Mouse (Mus musculus): ENCODE measurements at regions not wholly inside any gene's neighbourhood (a gene's known extent, or its start where the extent isn't known, plus 50 kb on each side); places are given as distances from the start of the nearest gene placed in this dataset.
A peak's percentile ranks its signal among the peaks of the same experiment; 100 is the strongest.

DNA sequence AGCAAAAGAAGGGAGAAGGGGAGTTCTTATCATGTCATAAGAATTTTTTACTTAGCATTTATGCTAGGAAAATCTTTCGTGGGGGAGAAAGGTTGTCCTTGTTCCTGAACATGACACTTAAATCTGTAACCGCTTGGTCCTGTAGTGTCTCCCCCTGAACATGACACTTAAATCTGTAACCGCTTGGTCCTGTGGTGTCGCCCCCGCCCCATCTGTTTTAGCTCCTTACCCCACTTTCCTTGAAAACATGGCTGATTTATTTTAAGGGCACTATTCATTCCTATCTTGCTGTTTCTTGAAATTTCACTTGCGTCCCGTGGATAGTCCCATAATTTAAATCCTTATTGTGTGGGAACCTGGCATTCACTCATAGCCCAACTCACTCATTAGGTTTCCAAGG lies 82.2 kb downstream of the Rap2a start:
- DNase-seq (ENCODE audit: low spot score) = no peak

DNA sequence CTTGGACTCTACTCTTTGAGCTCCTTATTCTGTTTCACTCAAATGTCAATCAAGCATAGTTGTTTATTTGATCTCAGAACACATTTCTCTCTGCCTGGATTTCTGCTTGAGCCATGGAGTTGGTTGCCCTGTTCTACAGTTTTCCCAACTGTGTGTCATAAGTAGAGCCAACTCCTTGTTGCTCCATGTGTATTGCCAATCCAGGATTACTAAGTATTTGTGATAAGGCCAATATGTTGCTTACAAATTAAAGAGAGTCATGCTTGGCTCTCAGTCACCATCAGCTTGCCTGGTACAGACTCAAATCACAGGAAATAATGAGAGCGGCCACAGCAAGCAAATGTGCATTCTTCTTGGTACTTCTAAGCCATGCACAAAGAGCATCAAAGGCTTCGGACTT lies 82.7 kb downstream of the Rap2a start:
- no peak for DNase-seq (ENCODE audit: low spot score)

DNA sequence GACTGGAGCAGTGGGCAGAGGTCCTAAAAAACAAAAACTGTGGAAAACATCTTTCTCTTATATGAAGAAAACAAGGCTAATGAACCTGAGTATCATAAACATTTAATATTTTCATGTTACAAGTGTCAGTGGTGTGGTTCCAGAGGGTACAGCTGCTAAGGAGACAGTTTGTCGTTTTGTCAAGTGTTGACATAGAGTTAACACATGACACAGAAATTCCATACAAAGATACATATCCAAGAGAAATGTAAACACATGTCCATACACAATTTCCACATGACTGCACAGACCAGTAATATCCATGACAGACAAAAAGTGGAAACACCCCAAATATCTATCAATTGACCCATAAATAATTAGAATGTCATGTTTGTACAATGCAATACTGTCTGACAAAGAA lies 88.7 kb downstream of the Rap2a start:
- DNase-seq (ENCODE audit: low spot score) = no peak

DNA sequence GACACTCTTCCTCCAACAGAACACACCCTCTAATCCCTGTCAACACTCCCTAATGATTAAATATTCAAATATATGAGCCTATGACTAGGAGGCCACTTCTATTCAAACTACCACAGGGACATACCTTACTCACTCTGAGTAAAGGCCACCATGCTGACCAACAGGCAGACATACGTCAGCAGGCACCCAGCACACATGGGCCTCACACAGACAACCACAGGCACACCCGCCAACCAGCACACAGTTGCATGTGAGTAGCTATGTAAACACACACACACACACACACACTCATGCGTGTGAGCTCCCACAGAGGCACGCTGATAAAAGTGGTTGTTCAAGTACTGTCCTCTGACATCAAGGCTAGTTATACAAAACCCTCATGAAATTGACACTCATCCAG lies 89.8 kb downstream of the Rap2a start:
- DNase-seq (ENCODE audit: low spot score) = no peak

DNA sequence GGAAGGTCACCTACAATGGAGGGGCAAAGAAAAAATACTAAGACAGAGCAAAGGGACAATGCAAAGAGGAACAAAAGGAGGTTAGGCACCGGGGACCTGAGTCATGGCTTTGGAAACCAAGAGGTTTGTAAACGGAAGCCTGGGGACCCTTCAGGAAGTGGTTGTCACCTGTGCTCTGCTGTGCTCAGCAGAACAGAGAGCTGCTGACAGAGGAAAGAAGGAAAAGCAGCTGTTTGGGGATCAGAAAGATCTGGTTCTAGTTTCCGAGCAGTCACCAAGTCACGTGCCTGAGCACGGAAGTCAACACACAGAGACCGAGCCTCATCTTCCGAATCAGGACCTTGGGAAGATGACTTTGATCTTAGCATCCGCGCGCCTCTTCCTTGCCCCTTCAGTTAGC lies 94.0 kb downstream of the Rap2a start:
- no peak for DNase-seq (ENCODE audit: low spot score)

DNA sequence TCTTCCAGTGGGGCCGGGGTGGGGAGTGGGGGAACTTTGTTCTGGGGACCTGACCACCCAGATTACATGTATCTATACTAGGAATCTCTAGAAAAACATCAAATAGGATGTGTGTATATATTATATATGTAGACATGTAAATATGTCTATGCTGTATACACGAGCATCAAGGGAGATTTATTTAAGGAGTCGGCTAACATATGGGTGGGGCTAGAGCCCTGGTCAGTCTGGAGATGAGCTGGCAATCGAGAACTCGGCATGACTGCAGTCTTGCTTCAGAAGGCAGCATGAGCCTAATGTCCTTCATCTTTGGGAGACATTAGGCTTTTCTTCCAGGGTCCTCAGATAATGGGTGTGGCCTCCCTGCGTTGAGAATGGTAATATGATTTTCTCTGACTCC lies 97.0 kb downstream of the Rap2a start:
- DNase-seq (ENCODE audit: low spot score) = no peak

DNA sequence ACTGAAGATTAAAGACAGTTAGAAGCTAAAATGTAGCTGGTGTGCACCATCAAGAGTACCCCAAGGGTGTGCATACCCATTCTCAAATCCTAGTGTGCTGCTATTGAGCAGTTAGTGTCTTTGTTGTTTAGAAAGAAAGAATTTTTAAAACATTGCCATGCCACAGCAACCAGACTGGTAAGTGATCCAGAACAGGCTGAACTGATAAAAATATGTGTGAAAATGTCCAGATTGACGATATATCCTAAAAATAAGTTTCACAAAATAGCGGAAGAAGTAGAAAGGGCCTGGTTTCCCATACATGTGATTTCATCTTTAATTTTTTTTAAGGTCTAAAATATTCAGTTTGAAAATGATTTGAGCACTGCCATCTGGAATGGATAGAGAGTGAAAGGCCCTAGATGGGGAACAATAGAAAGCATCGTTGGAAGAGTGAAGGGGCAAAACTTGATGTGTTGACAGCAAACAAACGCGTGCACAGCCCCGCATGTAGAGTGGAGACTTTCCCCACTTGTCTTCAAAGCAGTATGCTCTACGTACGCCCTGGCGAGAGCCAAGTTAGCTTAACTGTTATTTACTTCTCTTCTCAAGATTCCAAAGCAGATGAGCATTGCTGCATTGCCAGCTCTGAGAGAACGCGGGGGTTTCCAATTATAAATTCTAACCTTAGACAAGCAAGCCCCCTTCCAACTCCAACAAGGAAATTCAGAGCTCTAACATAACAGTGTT lies 100.3 kb downstream of the Rap2a start:
- peak; percentile 24 for DNase-seq (ENCODE audit: low spot score)

DNA sequence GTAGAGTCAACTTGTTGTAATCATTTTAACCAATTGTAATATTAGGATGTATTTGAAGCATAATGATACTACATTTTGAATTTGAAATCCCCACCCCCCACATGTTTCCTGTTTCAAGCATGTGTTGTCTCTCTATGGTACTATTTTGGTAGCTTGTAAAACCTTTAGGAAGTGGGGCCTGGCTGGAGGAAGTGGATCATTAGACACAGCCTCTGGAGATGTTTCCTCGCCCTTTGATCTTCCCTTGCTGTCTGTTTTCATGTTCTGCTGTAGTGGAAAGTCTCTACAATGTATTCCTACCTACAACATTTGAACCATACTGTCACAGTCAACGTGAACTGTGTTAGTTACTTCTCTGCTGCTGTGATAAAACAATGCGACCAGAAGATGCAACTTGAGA lies 105.6 kb downstream of the Rap2a start:
- DNase-seq (ENCODE audit: low spot score) = no peak

DNA sequence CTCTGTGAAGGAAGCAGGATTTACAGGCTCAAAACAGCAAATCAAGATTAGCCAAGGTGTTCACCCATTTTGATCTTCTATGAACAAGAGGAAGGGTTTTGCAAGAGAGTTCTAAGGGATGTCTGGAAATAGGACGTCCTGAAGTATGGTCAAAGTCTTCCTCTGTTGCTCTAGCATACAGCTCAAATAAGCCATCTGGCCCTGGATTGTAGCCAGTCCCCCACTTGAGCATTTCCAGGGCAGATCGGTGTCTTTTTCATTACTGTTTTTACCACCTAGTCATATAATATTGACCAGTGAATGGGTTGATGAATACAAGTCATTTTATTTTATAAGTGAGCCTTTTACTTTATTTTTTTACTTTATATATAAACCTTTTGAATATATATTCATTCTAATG lies 113.9 kb downstream of the Rap2a start:
- DNase-seq (ENCODE audit: low spot score) = no peak

DNA sequence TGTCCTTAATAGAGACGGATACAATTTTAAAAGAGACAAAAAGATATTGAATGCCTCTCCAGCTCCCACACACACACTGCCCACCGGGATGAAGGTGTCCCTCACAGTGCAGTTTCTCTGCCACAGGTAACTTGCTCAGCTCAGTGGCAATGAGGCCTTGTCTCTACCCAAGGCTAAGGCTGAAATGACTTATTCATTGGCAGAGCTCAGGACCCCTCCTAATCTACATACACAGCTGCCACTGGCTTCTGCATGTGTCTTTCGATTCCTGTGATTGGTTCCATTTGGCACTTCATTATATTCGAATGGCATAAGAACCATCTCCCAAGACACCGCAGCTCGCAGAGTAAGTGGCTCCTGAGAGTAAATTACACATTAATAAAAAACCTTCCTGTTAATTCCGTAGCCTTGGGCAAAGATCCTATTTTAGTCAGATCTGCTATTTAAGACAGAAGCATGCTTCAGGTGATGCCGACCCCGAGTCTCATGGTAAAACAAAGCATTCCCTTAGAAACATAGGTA lies 122.2 kb downstream of the Rap2a start:
- DNase-seq (ENCODE audit: low spot score) = no peak

DNA sequence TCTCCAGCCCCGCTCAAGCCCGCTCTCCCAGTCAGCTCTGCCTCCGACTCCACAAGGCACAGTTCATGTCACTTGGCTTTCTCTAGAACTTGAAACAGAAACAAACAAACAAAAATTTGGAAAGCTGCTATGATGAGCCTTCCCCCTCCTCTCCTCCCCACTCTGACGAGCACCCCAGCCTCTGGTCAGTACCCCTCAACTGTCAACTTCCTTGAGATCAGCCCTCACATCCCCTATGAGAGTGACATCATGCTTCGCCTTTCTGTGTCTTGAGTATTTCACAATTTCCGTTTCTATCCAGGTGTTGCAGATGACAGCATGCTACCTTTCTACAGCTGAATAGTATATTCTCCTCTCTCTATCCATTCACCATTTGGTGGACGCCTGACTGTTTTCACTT lies 123.3 kb downstream of the Rap2a start:
- no peak for DNase-seq (ENCODE audit: low spot score)

DNA sequence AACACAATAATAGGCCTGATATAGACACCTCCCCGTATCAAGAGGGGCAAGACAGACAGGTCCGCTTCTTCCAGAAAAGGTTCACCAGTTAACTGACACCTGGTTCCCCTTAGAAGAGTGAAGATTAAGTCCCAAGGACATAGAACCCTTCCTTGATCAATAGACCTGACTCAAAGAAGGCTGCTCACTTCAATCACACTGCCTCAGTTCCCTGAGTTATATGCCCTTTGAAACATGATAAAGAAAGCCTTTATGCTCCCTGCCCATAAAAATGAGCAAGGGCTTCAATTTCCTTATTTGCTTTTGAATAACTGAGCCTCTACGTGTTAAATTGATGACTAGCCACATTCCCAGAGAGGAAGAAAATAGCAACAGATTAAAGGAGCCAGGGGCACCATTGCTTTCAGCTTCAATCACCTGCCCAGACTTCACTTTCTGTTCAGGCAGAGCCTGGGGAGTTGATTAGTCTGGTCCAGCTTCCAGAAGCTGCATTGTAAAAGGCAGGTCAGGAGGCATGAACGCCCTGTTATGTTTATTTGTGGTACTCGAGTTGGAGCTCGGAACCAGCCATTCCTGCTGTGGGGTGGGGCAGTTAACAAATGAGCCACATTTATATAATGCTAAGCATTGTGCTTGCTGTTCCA lies 125.7 kb downstream of the Rap2a start:
- no peak for DNase-seq (ENCODE audit: low spot score)

DNA sequence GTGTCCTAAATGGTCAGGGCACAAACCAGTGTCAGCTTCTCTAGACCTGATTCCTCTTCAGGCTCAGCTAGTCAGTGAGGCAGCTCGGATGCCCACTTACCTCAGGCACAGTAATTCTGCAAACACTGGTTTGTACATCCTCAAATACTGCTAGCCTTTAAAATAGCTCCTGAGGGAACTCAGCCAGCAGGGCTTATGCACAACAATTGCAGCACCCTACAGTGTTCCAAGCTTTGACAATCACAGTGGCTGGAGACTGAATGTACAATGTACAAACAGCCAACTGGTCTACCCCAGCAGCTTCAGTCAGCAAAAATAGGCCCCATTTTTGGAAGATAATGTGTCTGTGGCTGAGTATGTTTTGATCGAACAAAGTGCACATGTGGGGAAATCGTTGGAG lies 129.6 kb downstream of the Rap2a start:
- no peak for DNase-seq (ENCODE audit: low spot score)

DNA sequence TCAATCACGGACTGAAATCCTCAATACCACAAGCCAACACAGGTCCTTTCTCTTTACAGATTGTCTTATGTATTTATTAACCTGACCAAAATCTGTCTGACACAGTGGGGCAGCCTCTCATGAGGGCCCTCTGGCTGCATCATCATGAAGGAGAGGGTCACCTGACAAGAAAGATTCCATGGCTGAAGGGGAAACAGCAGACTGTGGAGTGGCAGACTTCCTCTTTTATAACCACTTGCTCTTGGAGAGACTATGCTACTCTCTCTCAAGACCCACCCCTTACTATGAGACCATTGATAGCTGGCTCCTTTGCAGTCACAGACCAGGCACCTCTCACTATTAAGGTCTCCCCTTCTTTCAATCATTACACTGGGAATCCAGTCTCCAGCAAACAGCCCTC lies 133.1 kb downstream of the Rap2a start:
- no peak for DNase-seq (ENCODE audit: low spot score)

DNA sequence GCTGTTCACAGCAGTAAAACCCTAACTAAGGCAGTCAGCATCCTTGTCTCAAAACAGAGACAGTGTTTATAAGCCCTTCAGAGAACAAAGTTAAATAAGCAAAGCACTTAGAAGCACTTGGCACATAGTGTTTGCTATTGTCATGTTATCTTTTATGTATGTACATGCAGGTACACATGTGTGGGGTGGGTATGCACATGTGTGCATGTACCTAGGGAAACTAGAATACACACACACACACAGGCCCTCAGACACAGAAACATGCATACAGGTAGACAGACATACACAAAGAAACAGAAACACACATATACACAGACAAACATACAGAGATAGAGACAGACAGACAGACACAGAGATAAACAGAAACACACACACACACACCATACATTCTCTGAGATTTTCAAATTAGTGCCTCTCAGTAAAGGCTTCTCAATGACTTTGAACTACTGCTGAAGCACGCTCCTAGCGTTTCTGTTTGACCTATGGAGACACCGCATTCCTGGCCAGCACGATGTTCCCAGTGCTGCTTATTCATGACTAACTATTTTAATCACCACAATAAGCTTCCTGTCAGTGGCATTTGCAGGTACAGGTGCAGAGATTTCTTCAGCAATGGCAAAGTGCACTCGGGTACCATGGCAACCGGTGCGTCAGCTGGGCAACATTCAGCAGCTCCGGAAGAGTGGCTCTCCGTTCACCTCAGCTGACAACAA lies 148.1 kb downstream of the Rap2a start:
- DNase-seq (ENCODE audit: low spot score) = no peak

DNA sequence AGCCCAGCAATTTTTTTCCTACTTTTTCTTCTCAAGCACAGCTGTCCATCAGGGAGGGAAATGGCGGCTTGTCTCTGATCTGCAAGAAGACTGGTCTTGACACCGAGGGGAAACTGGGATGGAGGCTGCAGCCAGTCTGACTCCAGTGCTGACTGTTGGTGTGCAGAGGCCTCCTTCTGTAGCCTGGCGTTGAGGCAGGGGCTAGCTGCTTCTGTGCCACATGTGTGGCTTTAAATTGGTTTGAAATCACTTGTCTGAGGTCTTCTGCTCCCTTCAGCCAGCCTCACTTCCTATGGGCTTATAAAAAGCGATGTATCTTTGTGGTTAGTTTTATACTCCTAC lies 148.7 kb downstream of the Rap2a start:
- no peak for DNase-seq (ENCODE audit: low spot score)

DNA sequence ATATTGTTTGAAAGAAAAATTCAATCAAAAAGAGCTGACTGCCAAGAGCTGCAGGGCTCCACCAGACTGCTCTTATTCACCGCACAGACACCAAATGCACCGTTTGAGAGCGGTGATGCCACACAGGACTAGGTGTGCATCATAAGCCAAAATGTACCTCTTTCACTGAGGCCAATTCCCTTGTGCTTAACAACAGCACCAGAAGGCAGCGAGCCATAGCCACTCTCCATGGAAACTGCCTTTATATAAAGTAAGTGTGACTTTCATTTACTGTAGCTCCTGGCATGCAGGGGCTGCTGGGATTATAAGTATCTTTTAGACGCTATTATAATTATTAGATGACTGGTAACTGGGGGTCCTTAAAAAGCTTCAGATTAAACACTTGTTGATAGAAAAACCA lies 154.5 kb downstream of the Rap2a start:
- DNase-seq (ENCODE audit: low spot score) = no peak

DNA sequence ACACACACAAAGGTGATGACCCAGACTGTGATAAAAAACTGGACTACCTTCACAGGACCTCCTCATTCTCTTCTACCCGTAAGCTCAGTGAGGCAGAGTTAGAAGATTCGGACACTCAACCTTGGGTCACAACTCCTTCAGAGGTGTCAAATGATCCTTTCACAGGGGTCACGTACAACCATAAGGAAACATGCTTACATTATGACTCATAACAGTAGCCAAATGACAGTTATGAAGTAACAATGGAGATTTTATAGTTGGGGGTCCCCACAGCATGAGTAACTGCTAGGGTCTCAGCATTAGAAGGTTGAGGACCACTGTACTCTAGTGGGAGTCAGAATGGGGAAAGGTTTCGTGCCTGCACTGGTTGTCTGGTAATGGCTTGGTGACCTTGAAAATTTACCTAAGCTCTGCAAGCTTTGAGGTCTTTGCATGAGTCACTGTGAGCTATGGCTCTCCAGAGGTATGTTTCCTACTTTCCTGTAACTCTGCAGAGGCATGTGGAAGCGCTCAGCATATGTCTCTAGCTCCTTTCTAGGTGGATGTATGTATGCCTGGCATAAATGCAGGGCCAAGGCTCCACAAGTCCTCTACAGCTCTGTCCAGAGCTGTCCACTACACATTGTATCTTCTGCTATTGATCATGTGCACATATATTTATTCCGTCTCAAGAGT lies 158.6 kb downstream of the Rap2a start:
- DNase-seq (ENCODE audit: low spot score) = no peak

DNA sequence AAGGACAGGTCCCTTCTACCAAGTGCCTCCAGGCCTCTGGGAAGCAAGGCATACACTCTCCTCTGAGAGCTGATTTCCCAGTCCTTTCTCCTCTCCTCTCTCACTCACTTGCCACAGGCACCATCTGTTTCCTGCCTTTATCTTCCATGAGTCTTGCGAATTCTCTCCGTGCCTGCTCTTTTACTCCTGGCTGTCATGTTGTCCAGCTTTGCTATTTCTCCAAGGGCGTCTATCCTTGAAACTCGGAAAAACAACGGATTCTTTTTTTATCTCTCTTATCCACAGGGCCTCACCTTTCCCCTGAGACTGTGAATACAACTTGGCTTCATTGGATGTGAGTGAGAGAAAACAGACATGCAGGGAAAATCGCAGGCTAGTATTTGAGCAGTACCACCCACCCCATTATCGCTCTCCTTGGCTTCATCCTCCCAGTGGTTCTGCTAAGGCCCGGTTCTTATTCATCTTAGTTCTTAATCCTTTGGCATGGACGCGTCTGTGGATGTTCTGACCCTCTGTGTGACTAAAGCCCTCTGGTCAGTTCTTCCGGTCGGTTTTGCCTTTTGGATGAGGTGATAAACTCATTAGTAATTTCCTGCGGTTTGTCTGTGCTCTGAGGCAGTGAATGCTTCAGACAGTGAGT lies 159.4 kb downstream of the Rap2a start:
- no peak for DNase-seq (ENCODE audit: low spot score)

DNA sequence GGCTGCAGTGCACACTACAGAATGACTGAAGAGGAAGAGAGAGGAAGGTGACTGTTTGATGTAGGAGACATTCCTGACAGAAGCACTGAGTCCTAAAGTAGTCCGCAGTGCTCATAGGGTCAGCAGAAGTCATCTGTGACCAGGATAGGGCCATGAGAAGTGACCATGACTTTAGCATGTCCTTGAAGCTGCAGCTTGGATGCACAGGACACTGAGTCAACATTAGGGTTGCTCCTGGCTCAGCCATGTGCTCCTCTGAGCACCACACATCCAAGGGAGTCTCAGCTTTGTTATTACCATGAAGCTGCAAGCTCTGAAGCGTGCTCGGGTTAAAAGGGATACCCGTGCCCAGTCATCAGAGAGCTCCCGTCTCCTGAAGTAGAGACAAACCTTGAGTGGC lies 164.3 kb downstream of the Rap2a start:
- no peak for DNase-seq (ENCODE audit: low spot score)

DNA sequence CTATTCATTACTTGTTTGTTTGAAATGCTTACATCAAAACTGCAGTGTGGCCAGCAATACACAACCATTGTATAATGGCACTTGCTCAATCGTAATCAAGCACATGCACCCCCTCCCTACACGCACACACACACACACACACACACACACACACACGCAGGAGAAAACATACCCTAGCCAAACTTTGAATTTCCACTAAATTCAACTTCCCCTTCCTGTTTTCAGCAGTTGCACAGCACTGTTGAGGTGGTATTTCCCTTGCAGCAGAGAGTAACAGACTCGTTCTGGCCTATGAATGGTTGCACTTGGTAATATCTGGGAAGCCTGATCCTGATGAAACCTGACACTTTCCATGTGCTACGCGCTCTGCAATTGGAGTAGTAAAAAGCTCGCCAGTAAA lies 173.8 kb downstream of the Rap2a start:
- DNase-seq (ENCODE audit: low spot score) = no peak

DNA sequence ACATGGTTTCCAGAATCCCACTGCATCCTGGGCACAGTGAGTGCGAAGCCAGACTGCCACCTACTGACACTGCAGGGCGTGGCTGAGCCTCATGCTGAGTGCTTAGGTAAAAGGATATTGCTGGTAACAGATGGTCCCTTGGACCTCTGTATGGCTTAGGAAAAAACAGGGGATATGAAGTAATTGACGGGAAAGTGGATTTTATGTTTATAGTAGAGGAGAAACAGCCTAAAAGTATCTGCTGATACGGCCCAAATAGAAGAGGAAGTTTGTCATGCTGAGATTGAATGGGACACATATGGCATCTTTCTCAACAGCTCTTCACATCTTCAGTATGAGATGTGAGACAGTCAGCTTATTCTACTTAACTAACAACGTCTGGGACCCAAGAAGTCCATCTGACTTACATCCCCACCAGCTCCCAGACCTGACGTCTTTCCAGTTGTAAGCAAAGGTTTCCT lies 182.1 kb downstream of the Rap2a start:
- DNase-seq (ENCODE audit: low spot score) = peak; percentile 16
